Mouse (Mus musculus) limb, embryonic 15.5 days (tissue): ENCODE measurements at regions not wholly inside any gene's neighbourhood (a gene's known extent, or its start where the extent isn't known, plus 50 kb on each side); places are given as distances from the start of the nearest gene placed in this dataset.

Source experiments
- ATAC-seq: fragments of 200-750 bp; cut with Nextera tagmentation; 2 replicates; pipeline ENCODE4 v1.8.0; 2017; ENCODE audit warnings: low read depth, moderate TSS enrichment; ENCODE audit not compliant: insufficient number of reproducible peaks, low FRiP score, low TSS enrichment
- H3K27ac ChIP-seq: fragments of 300-500 bp; sonication (generic); 2 replicates; pipeline ENCODE4 v1.5.1; 2015; ENCODE audit warnings: moderate library complexity, mild to moderate bottlenecking, inconsistent platforms
- H3K27me3 ChIP-seq: fragments of 300-500 bp; sonication (generic); 2 replicates; pipeline ENCODE4 v1.6.1; 2015; ENCODE audit warnings: inconsistent platforms
- H3K36me3 ChIP-seq: fragments of 300-500 bp; sonication (generic); 2 replicates; pipeline ENCODE4 v1.6.1; 2015; ENCODE audit warnings: inconsistent platforms
- H3K4me1 ChIP-seq: fragments of 300-500 bp; sonication (generic); 2 replicates; pipeline ENCODE4 v1.6.1; 2015; ENCODE audit warnings: inconsistent platforms
- H3K4me2 ChIP-seq: fragments of 300-500 bp; sonication (generic); 2 replicates; pipeline ENCODE4 v1.6.1; 2015; ENCODE audit warnings: mild to moderate bottlenecking, inconsistent platforms
- H3K4me3 ChIP-seq: fragments of 300-500 bp; sonication (generic); 2 replicates; pipeline ENCODE4 v1.5.1; 2015; ENCODE audit warnings: mild to moderate bottlenecking, inconsistent platforms
- H3K9ac ChIP-seq: fragments of 300-500 bp; sonication (generic); 2 replicates; pipeline ENCODE4 v1.6.1; 2015; ENCODE audit warnings: inconsistent platforms
- H3K9me3 ChIP-seq: fragments of 300-500 bp; sonication (generic); 2 replicates; pipeline ENCODE4 v1.6.1; 2016; ENCODE audit warnings: inconsistent platforms
- WGBS: fragments of 180-500 bp; shearing (Covaris S2); methylation state at CpG from one replicate; pipeline ENCODE4 v1.1.7; 2015; 5-methylcytosine and 5-hydroxymethylcytosine counted together

DNA sequence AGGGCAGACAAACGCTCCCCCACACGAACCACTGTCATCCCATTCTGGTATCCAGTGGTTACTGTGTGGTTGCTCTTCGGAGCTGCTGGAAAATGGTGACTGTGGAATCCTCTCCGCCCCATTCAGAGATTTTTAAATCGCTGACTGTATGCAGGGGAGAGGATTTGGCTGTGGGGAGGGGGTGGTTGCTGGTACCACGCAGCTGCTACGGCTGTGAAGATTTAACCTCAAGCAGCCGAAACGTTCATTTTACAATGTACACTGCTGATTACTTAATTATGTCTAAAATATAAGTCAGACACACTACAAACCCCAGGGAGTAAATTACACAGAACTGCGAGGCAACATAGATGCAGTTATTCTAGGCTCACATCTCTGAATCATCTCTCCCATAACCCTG is 341.0 kb downstream of the Rps6kc1 start:
- Histone ChIP-seq H3K27ac (no peak overlapping the region), H3K4me1 (no peaks in the 10 kb centered on the region), H3K9me3 (no peaks in the 10 kb centered on the region), H3K27me3 (no peaks in the 10 kb centered on the region), H3K4me3 (no peak overlapping the region), H3K36me3 (no peaks in the 10 kb centered on the region), H3K4me2 (no peak overlapping the region), H3K9ac (no peak overlapping the region)
- no peak for ATAC-seq
- WGBS, result 61% methylated on average over 10 of the region's 10 CpGs

DNA sequence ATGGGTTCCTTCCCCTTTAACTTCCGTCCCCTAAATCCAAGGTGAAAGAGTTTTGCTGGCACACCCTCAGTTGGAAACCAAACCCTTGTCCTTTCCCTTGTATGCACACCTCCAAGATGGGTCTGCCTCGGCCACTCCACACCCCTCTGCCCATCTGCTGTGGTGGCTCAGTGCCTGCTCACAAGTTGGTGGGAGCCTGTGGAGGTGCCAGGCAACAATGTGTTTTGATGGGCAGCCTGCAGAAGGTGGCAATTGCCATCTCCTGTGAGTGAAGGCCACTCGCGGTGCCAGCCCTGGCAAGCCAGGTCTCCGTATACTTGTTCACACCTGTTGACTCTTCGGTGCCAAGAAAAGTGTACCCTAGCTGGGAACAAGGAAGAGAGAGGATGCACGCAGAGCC is 344.8 kb downstream of the Rps6kc1 start:
- no peak for ATAC-seq
- no peaks in the 10 kb centered on the region for H3K9me3 ChIP-seq
- no peak overlapping the region for H3K9ac ChIP-seq
- no peak overlapping the region for H3K27ac ChIP-seq
- 87% methylated on average over 7 of the region's 7 CpGs for WGBS
- no peak overlapping the region for H3K4me3 ChIP-seq
- H3K27me3 ChIP-seq, result no peaks in the 10 kb centered on the region
- H3K4me2 ChIP-seq, result no peak overlapping the region
- H3K4me1 ChIP-seq, result no peaks in the 10 kb centered on the region
- H3K36me3 ChIP-seq, result no peaks in the 10 kb centered on the region

DNA sequence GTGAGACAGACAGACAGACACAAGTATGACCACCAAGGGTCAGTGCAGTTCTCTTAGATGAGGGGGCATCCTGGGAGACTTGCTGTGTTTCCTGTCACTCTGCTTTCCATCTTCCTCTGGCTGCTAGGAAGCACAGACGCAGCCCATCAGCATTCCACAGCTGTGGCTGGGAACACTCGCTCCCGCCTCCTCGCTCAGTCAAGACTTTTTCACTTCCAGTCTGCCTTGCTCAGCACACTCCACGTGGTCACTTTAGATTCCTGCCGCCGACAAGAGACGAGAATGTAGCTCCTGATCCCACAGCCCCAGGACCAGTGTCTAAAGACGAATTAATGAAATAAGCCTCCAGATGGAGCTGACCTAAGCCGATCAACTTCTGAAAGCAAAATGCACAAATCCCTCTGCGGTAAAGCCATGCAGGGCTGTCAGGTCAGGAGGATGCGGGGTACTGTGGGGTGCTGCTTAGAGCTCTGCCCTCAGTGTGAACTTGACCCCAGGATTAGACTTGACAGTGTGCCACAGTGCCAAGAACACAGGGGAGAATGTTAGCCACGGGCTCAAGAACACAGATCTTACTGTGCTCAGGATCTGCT is 348.6 kb downstream of the Rps6kc1 start:
- no peaks in the 10 kb centered on the region for H3K4me1 ChIP-seq
- H3K27me3 ChIP-seq, result no peaks in the 10 kb centered on the region
- H3K4me2 ChIP-seq, result no peak overlapping the region
- H3K4me3 ChIP-seq, result no peak overlapping the region
- no peak overlapping the region for H3K27ac ChIP-seq
- 34% methylated on average over 13 of the region's 13 CpGs for WGBS
- no peaks in the 10 kb centered on the region for H3K9me3 ChIP-seq
- H3K9ac ChIP-seq, result no peak overlapping the region
- H3K36me3 ChIP-seq, result no peaks in the 10 kb centered on the region
- no peak for ATAC-seq

DNA sequence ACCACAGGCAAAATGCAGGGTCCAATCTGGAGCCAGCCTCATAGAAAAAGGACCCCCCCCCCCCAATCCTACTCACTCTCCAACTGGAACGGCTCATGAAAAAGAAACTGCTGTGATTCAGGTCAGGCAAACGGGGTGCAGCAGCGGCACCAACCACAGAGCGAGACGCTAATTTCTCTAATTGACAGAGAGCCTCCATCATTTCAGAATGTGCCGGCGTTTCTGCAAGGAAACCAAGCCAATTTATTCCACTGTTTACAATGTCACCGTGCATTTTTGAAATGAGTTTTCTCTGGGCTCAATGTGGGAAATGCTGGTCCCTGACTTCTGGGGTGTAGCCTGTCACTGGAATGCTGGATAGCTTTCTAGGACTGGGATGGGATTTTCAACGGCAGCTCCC is 351.5 kb downstream of the Rps6kc1 start:
- H3K27ac ChIP-seq, result no peak overlapping the region
- no peak overlapping the region for H3K4me3 ChIP-seq
- H3K4me1 ChIP-seq, result no peaks in the 10 kb centered on the region
- H3K27me3 ChIP-seq, result no peaks in the 10 kb centered on the region
- 61% methylated on average over 9 of the region's 9 CpGs for WGBS
- no peak overlapping the region for H3K9ac ChIP-seq
- H3K9me3 ChIP-seq, result no peaks in the 10 kb centered on the region
- no peak overlapping the region for H3K4me2 ChIP-seq
- H3K36me3 ChIP-seq, result no peaks in the 10 kb centered on the region
- no peak for ATAC-seq

DNA sequence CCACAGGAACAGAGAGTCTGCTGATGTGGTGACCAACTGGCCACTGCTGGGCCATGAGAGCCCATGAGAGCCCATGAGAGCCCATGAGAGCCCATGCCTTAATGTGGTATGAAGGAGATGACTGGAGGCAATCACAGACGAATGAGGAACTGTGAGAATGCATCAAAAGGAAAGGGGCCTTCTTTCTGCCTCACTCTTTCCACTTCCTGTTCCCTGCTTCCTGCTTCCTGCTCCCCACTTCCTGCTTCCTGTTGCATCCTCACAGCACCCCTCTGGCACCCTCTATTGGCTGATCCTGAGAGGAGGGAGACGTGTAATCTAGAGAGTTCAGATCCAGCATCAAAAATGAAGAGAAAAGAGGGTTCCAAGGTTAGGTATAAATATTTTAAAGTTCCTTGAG is 369.7 kb downstream of the Rps6kc1 start:
- no peaks in the 10 kb centered on the region for H3K4me1 ChIP-seq
- no peaks in the 10 kb centered on the region for H3K9me3 ChIP-seq
- 58% methylated on average over 2 of the region's 2 CpGs for WGBS
- no peak for ATAC-seq
- no peaks in the 10 kb centered on the region for H3K27me3 ChIP-seq
- no peak overlapping the region for H3K9ac ChIP-seq
- H3K27ac ChIP-seq, result no peak overlapping the region
- H3K36me3 ChIP-seq, result no peaks in the 10 kb centered on the region
- no peak overlapping the region for H3K4me2 ChIP-seq
- H3K4me3 ChIP-seq, result no peak overlapping the region

DNA sequence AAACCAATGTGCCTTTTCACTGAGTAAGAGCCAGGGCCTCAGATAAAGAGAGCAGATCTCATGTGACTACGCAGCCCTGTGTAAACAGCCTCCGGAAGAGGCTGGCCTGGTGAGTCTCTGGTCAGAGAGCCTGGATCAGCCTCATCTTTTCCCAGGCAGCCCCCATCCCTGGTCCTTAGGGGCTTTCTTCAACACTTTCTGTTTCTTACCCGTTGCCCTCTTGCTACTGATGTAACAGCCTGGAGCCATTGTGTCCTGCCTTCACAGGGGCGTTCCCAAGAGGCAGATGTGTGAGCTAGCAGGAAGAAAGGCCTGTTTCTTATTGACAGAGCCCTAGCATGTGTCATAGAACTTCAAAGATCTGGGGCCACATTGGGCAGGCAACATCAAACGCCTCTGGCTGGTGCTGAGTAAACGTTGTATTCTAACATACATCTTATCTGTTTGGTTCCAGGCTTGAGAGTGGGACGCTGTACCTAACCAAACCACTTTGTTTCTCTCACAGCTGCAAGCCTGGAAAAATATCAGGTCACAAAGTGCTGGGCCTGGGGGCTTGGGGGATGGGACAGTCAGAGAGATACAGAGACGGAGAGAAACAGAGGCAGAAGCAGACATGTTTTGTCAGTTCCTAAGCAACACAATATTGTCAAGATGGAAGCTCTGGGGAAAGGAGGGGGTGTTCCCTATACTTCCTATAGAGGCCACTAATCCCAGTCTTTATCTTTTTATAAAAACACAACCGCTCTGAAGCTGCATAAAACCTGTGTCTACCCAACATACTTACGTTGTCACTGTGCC is 362.6 kb upstream of the Prox1 start:
- H3K36me3 ChIP-seq, result no peaks in the 10 kb centered on the region
- H3K4me1 ChIP-seq, result peaks cover 8% of the 10 kb centered on the region; the same call in 1 of the 2 replicates
- H3K9ac ChIP-seq, result no peak overlapping the region
- no peak overlapping the region for H3K4me2 ChIP-seq
- 24% methylated on average over 10 of the region's 10 CpGs for WGBS
- H3K27me3 ChIP-seq, result no peaks in the 10 kb centered on the region
- no peak overlapping the region for H3K27ac ChIP-seq
- no peaks in the 10 kb centered on the region for H3K9me3 ChIP-seq
- no peak overlapping the region for H3K4me3 ChIP-seq
- no peak for ATAC-seq

DNA sequence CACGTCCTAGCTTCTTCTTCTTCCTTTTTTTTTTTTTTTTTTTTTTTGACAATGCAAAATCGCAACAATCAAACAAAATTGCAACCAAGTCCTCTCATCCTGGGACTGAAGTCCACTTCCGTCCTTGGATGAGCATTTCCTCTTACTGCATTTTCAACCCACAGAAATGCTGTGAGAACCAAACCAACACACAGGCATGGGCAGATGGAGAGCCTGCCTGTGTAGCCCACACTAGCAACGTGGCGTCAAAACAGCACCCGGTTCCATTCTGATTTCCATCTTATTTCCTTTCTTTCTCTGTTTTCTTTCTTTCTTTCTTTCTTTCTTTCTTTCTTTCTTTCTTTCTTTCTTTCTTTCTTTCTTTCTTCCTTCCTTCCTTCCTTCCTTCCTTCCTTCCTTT is 360.7 kb upstream of the Prox1 start:
- no peak overlapping the region for H3K4me3 ChIP-seq
- no peak overlapping the region for H3K27ac ChIP-seq
- no peak overlapping the region for H3K4me2 ChIP-seq
- ATAC-seq, result no peak
- H3K4me1 ChIP-seq, result peaks cover 10% of the 10 kb centered on the region; the same call in 1 of the 2 replicates
- peaks cover 5% of the 10 kb centered on the region; the same call in 1 of the 2 replicates for H3K27me3 ChIP-seq
- no peak overlapping the region for H3K9ac ChIP-seq
- H3K9me3 ChIP-seq, result no peaks in the 10 kb centered on the region
- H3K36me3 ChIP-seq, result no peaks in the 10 kb centered on the region
- 91% methylated on average over 6 of the region's 6 CpGs for WGBS

DNA sequence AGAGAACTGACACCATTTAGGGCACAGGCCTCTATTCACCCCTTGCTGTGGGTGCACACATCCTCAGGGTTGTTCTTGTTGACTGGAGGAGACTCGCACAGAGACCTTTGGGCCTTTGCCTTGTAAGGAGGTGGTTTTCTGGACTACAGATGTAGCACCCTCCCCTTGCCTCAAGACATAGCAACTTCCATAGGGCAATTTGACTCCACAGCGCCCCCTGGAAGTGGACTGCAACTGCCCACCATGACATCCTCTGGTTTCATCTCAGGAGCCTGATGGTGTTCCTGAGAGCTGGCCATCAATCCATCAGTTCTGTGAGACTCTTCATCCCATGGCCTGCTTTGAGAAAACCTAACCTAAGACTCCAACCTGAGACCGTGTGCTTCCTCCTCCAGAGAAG is 359.6 kb upstream of the Prox1 start:
- no peak overlapping the region for H3K4me3 ChIP-seq
- no peaks in the 10 kb centered on the region for H3K9me3 ChIP-seq
- no peaks in the 10 kb centered on the region for H3K36me3 ChIP-seq
- no peak for ATAC-seq
- peaks cover 10% of the 10 kb centered on the region; the same call in 1 of the 2 replicates for H3K4me1 ChIP-seq
- 81% methylated on average over 3 of the region's 3 CpGs for WGBS
- H3K27me3 ChIP-seq, result peaks cover 11% of the 10 kb centered on the region; the same call in 1 of the 2 replicates
- H3K9ac ChIP-seq, result no peak overlapping the region
- H3K4me2 ChIP-seq, result no peak overlapping the region
- no peak overlapping the region for H3K27ac ChIP-seq

DNA sequence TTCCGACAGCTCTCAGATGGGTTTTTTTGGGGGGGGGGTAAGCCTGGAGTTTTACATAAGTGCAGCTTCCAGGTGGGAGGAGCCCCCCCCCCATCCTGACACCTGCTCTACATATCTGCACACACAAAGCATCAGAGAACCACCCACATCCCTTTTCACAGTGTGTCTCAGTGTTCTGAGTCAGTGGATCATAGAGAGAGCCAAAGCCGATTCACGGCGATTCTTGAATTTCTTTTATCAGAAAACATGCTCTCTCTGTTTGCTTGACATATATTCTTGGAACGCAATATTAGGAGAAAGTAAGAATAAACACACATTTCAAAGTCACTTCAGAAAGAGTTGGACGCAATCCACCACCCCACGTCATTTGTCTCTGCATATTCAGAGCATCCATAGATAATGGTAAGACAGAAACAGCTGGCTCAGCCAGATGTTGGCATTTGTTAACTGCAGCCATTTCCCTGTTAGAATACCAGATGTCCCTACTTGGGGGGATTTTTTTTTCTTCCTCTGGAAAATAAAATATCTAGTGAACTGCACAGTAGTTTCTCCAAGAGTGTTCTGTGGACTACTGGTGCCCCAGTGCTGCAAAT is 357.1 kb upstream of the Prox1 start:
- WGBS, result 59% methylated on average over 7 of the region's 7 CpGs
- Histone ChIP-seq H3K9ac (no peak overlapping the region), H3K36me3 (no peaks in the 10 kb centered on the region), H3K27ac (no peak overlapping the region), H3K4me1 (0 out of 2 replicates have a peak, but pooled peaks cover 3% of the 10 kb centered on the region), H3K4me3 (no peak overlapping the region), H3K9me3 (no peaks in the 10 kb centered on the region), H3K4me2 (no peak overlapping the region), H3K27me3 (peaks cover 17% of the 10 kb centered on the region; the same call in 1 of the 2 replicates)
- no peak for ATAC-seq

DNA sequence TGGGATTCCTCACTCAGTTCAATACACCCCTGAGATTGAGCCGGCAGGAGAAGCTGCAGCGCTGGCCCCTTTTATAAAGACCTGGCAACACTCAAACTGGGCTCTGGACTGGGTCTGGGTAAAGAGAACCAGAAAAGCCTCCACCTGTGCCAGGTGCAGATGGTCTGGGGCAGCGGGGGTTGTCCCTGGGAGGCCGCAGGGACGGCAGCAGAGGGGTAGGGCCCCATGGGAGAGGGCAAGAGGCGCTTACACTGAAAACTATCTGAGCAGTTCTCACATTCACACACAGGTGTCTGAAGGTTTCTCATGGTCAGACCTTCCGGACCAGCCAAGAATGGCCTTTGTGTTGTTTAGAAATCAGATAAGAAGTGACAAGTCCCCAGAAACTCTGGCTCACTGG is 356.1 kb upstream of the Prox1 start:
- Histone ChIP-seq H3K9ac (no peak overlapping the region), H3K9me3 (no peaks in the 10 kb centered on the region), H3K36me3 (no peaks in the 10 kb centered on the region), H3K4me3 (no peak overlapping the region), H3K4me1 (0 out of 2 replicates have a peak, but pooled peaks cover 2% of the 10 kb centered on the region), H3K27ac (no peak overlapping the region), H3K4me2 (no peak overlapping the region), H3K27me3 (peaks cover 19% of the 10 kb centered on the region; the same call in 1 of the 2 replicates)
- ATAC-seq, result no peak
- WGBS, result 20% methylated on average over 7 of the region's 7 CpGs

DNA sequence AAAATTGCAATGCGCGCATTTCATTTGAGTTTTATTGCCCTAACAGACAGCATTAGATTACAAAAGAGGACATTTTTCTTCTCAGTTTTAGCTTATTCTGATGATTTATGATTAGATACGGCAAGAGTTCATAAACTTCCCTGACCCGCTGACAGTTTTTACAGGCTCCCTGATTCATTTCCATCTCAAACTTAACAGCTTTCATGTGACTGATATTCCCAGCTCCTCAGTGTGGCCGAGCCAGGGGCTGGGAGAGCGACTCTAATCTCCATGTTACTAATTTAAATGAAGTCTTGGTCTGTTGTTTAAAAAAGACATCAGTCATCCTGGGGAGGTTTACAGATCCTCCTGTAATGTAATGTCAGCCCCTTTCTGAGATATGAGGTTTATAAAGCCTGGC is 355.5 kb upstream of the Prox1 start:
- no peak for ATAC-seq

DNA sequence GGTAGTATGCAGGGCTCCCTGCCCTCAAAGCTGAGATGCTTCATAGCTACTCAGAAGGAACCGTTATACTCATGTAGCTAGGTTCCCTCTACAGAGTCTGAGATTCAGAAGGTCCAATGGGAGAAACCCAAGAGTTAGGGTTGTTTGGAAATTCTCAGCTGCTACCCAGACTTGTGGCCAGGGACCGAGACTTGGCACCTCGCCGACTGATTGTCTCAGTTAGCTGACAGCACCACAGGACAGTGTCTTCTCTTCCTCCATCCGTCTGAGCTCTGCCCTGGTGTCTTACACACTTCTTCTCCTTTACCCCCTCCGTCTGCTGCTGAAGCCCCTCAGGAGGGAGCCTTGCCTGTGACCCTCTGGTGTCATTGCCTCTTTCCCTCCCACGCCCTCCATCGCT is 329.6 kb upstream of the Prox1 start:
- H3K36me3 ChIP-seq, result no peaks in the 10 kb centered on the region
- H3K4me1 ChIP-seq, result no peaks in the 10 kb centered on the region
- H3K4me2 ChIP-seq, result no peak overlapping the region
- ATAC-seq, result no peak
- H3K27me3 ChIP-seq, result no peaks in the 10 kb centered on the region
- WGBS, result 90% methylated on average over 8 of the region's 8 CpGs
- H3K27ac ChIP-seq, result no peak overlapping the region
- no peak overlapping the region for H3K9ac ChIP-seq
- H3K9me3 ChIP-seq, result no peaks in the 10 kb centered on the region
- H3K4me3 ChIP-seq, result no peak overlapping the region

More for the DNA sequence above, 355.5 kb upstream of the Prox1 start:
- 16% methylated on average over 6 of the region's 6 CpGs for whole genome bisulfite sequencing
- H3K9ac ChIP-seq, result no peak overlapping the region
- no peak overlapping the region for H3K27ac ChIP-seq
- peaks cover 19% of the 10 kb centered on the region; the same call in 1 of the 2 replicates for H3K27me3 ChIP-seq
- H3K4me3 ChIP-seq, result no peak overlapping the region
- H3K9me3 ChIP-seq, result no peaks in the 10 kb centered on the region
- H3K36me3 ChIP-seq, result no peaks in the 10 kb centered on the region
- H3K4me1 ChIP-seq, result 0 out of 2 replicates have a peak, but pooled peaks cover 2% of the 10 kb centered on the region
- H3K4me2 ChIP-seq, result no peak overlapping the region
